Mouse (Mus musculus) MEL (cell line): ENCODE measurements around the gene Slc7a11. TPM values are rescaled to one million over a fixed set of nuclear protein-coding genes. Genes with fewer than 3 reads are reported as not detected.

Experiments used
- DNase-seq: peaks from one replicate; pipeline ENCODE4 v3.0.0; 2011; ENCODE audit warnings: low read depth, low spot score
- H3K27ac ChIP-seq: 2 replicates; pipeline ENCODE4 v1.5.1; 2012; ENCODE audit warnings: low read depth, mild to moderate bottlenecking, control low read depth, low read length, moderate library complexity; ENCODE audit not compliant: control insufficient read depth
- H3K27me3 ChIP-seq, 2 experiments: fragments of 150-350 bp in 1 of 2; sonication (generic) in 1 of 2; 2 replicates each; pipeline ENCODE4 v1.6.1; 2012; ENCODE audit warnings: low read length in 2 of 2, mild to moderate bottlenecking in 2 of 2, improper control_type of control experiment in 1 of 2, moderate library complexity in 1 of 2; ENCODE audit not compliant: insufficient read depth in 2 of 2, control insufficient read depth in 1 of 2
- H3K36me3 ChIP-seq, 2 experiments: 2 replicates each; pipeline ENCODE4 v1.6.1; 2012 to 2014; ENCODE audit warnings: low read length in 2 of 2, improper control_type of control experiment in 1 of 2, inconsistent platforms in 1 of 2, mild to moderate bottlenecking in 1 of 2; ENCODE audit not compliant: insufficient read depth in 2 of 2, control insufficient read depth in 1 of 2
- H3K4me1 ChIP-seq, 2 experiments: fragments of 150-350 bp in 1 of 2; sonication (generic) in 1 of 2; 2 replicates each; pipeline ENCODE4 v1.6.1; 2012; ENCODE audit warnings: low read length in 2 of 2, improper control_type of control experiment in 1 of 2, mild to moderate bottlenecking in 1 of 2; ENCODE audit not compliant: insufficient read depth in 2 of 2, control insufficient read depth in 1 of 2
- H3K4me3 ChIP-seq, 2 experiments: fragments of 150-350 bp in 1 of 2; sonication (generic) in 1 of 2; 2 replicates each; pipeline ENCODE4 v1.5.1; 2012; ENCODE audit warnings: low read depth in 2 of 2, low read length in 2 of 2, mild to moderate bottlenecking in 2 of 2, moderate library complexity in 2 of 2, control low read depth in 1 of 2, improper control_type of control experiment in 1 of 2; ENCODE audit not compliant: control insufficient read depth in 1 of 2, insufficient read depth in 1 of 2
- H3K79me2 ChIP-seq: 2 replicates; pipeline ENCODE4 v1.6.1; 2012; ENCODE audit warnings: mild to moderate bottlenecking, low read length, moderate library complexity; ENCODE audit not compliant: control insufficient read depth, poor library complexity, insufficient read depth
- H3K9ac ChIP-seq: 2 replicates; pipeline ENCODE4 v1.6.1; 2012; ENCODE audit warnings: low read depth, mild to moderate bottlenecking, control low read depth, low read length, moderate library complexity; ENCODE audit not compliant: control insufficient read depth, poor library complexity, severe bottlenecking
- H3K9me3 ChIP-seq: fragments of 150-350 bp; sonication (generic); replicated peaks from 2 replicates; pipeline ENCODE4 v1.6.1; 2012; ENCODE audit warnings: mild to moderate bottlenecking, low read length, improper control_type of control experiment, moderate library complexity; ENCODE audit not compliant: insufficient read depth
- BHLHE40 ChIP-seq: IDR thresholded peaks from 2 replicates; pipeline ENCODE4 v1.6.1; 2012; ENCODE audit warnings: low read depth, mild to moderate bottlenecking, inconsistent platforms, low read length, improper control_type of control experiment, borderline replicate concordance
- CHD2 ChIP-seq: IDR thresholded peaks from 2 replicates; pipeline ENCODE4 v1.6.1; 2011; ENCODE audit warnings: low read length, improper control_type of control experiment
- CTCF ChIP-seq, 3 experiments: IDR thresholded peaks in 2 of 3; conservative IDR thresholded peaks in 1 of 3; 2 replicates each; pipeline ENCODE4 v1.5.1; 2011 to 2012; ENCODE audit warnings: low read length in 3 of 3, low read depth in 2 of 3, mild to moderate bottlenecking in 2 of 3, improper control_type of control experiment in 1 of 3, inconsistent platforms in 1 of 3, mixed read lengths in 1 of 3, moderate library complexity in 1 of 3; ENCODE audit not compliant: control insufficient read depth in 1 of 3, insufficient read depth in 1 of 3, poor library complexity in 1 of 3, severe bottlenecking in 1 of 3
- ELF1 ChIP-seq: IDR thresholded peaks from 2 replicates; pipeline ENCODE4 v1.6.1; 2014; ENCODE audit warnings: low read depth, mild to moderate bottlenecking, inconsistent platforms, low read length, improper control_type of control experiment, moderate library complexity
- EP300 ChIP-seq, 2 experiments: IDR thresholded peaks; 2 replicates each; pipeline ENCODE4 v1.6.1; 2011; ENCODE audit warnings: improper control_type of control experiment in 2 of 2, low read length in 2 of 2, low read depth in 1 of 2, mild to moderate bottlenecking in 1 of 2
- ETS1 ChIP-seq: IDR thresholded peaks from 2 replicates; pipeline ENCODE4 v1.6.1; 2012; ENCODE audit warnings: low read depth, mild to moderate bottlenecking, inconsistent platforms, low read length, improper control_type of control experiment, moderate library complexity
- GABPA ChIP-seq: IDR thresholded peaks from 2 replicates; pipeline ENCODE4 v1.6.1; 2012; ENCODE audit warnings: low read depth, mild to moderate bottlenecking, inconsistent platforms, low read length, improper control_type of control experiment, moderate library complexity
- HCFC1 ChIP-seq: IDR thresholded peaks from 2 replicates; pipeline ENCODE4 v1.6.1; 2012; ENCODE audit warnings: low read depth, mild to moderate bottlenecking, inconsistent platforms, low read length, improper control_type of control experiment, moderate library complexity
- JUND ChIP-seq: IDR thresholded peaks from 2 replicates; pipeline ENCODE4 v1.6.1; 2011; ENCODE audit warnings: low read depth, mild to moderate bottlenecking, improper control_type of control experiment, low read length
- KAT2A ChIP-seq: conservative IDR thresholded peaks from 2 replicates; pipeline ENCODE4 v1.6.1; 2012; ENCODE audit warnings: low read depth, low read length, improper control_type of control experiment, inconsistent platforms
- MAFK ChIP-seq: IDR thresholded peaks from 2 replicates; pipeline ENCODE4 v1.6.1; 2011; ENCODE audit warnings: low read depth, mild to moderate bottlenecking, low read length, improper control_type of control experiment, borderline replicate concordance
- MYC ChIP-seq: IDR thresholded peaks from 2 replicates; pipeline ENCODE4 v1.6.1; 2011; ENCODE audit warnings: low read depth, mild to moderate bottlenecking, low read length, improper control_type of control experiment, moderate library complexity
- POLR2AphosphoS2 ChIP-seq: IDR thresholded peaks from 2 replicates; pipeline ENCODE4 v1.6.1; 2011; ENCODE audit warnings: low read length, improper control_type of control experiment
- RAD21 ChIP-seq: IDR thresholded peaks from 2 replicates; pipeline ENCODE4 v1.6.1; 2011; ENCODE audit warnings: mild to moderate bottlenecking, low read depth, low read length, improper control_type of control experiment
- RCOR1 ChIP-seq: IDR thresholded peaks from 2 replicates; pipeline ENCODE4 v1.6.1; 2012; ENCODE audit warnings: low read depth, mild to moderate bottlenecking, inconsistent platforms, low read length, improper control_type of control experiment
- SIN3A ChIP-seq: IDR thresholded peaks from 2 replicates; pipeline ENCODE4 v1.6.1; 2012; ENCODE audit warnings: low read length, improper control_type of control experiment, inconsistent platforms
- SMC3 ChIP-seq: IDR thresholded peaks from 2 replicates; pipeline ENCODE4 v1.6.1; 2011; ENCODE audit warnings: low read depth, low read length, improper control_type of control experiment
- TAL1 ChIP-seq: IDR thresholded peaks from 2 replicates; pipeline ENCODE4 v1.6.1; 2012; ENCODE audit warnings: mild to moderate bottlenecking, inconsistent platforms, low read length, moderate library complexity, mixed read lengths
- UBTF ChIP-seq: IDR thresholded peaks from 2 replicates; pipeline ENCODE4 v1.6.1; 2012; ENCODE audit warnings: low read depth, mild to moderate bottlenecking, inconsistent platforms, low read length, improper control_type of control experiment, moderate library complexity, borderline replicate concordance; ENCODE audit not compliant: insufficient read depth
- ZKSCAN1 ChIP-seq: IDR thresholded peaks from 2 replicates; pipeline ENCODE4 v1.6.1; 2012; ENCODE audit warnings: low read depth, mild to moderate bottlenecking, inconsistent platforms, low read length, improper control_type of control experiment, moderate library complexity
- polyA plus RNA-seq, 2 experiments: library from polyadenylated mRNA; stranded (reverse) in 1 of 2; unstranded in 1 of 2; fragments of >175 nt in 1 of 2; fragments of >200 nt in 1 of 2; gene quantifications; 2 replicates each; pipeline versions ENCODE4 v1.2.1 to v1.2.4; 2012; ENCODE audit warnings: low replicate concordance in 2 of 2, low read depth in 1 of 2; ENCODE audit not compliant: insufficient read length in 2 of 2, insufficient read depth in 1 of 2, missing spikeins in 1 of 2
- total RNA-seq: library from RNA; depleted of rRNA; stranded (reverse); fragments of 300-350 nt; gene quantifications from 2 replicates; pipeline ENCODE4 v1.2.3, GENCODE M21; 2012

Slc7a11 gene
- total and polyA plus RNA-seq, 3 experiments: 0.69 to 3.3 TPM; not detected in 1

DNA sequence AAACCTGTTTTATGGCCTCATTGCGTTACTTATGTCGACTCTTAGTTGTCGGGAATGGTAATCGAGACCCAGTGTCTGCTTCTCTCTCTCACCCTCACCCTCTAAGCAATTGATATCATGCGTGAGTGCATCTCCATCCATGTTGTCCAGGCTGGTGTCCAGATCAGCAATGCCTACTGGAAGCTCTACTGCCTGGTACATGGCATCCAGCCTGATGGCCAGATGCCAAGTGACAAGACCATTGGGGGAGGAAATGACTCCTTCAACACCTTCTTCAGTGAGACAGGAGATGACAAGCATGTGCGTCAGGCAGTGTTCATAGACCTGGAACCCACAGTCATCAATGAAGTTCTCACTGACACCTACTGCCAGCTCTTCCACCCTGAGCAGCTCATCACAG, 73.6 kb downstream of the Slc7a11 start:
- TF ChIP-seq MYC: no peak
- TF ChIP-seq CTCF (IDR thresholded peaks at IDR 0.05 in 2 of 3, conservative IDR thresholded peaks at IDR 0.05 in 1 of 3; ENCODE audit: control insufficient read depth in 1 of 3, insufficient read depth in 1 of 3, low read depth in 2 of 3, low read length in 3 of 3, poor library complexity in 1 of 3, severe bottlenecking in 1 of 3): no peak
- TF ChIP-seq POLR2AphosphoS2: no peak
- TF ChIP-seq ZKSCAN1: no peak
- no peak for TF ChIP-seq GABPA
- no peak for TF ChIP-seq ETS1
- TF ChIP-seq SMC3: no peak
- TF ChIP-seq EP300 (IDR thresholded peaks at IDR 0.05; ENCODE audit: low read depth in 1 of 2, low read length in 2 of 2): no peak
- TF ChIP-seq JUND: no peak
- TF ChIP-seq UBTF: no peak
- TF ChIP-seq ELF1: no peak
- TF ChIP-seq KAT2A: no peak
- TF ChIP-seq SIN3A: no peak
- no peak for TF ChIP-seq TAL1
- no peak for TF ChIP-seq RAD21
- no peak overlapping the region for H3K27ac ChIP-seq
- DNase-seq: no peak
- no peaks in the 10 kb centered on the region for H3K79me2 ChIP-seq
- H3K36me3 ChIP-seq: no peaks in the 10 kb centered on the region; a peak in 1 of 4 replicates
- H3K27me3 ChIP-seq: no peaks in the 10 kb centered on the region
- H3K9ac ChIP-seq: no peak overlapping the region
- H3K4me3 ChIP-seq: no peak overlapping the region
- H3K9me3 ChIP-seq: no peaks in the 10 kb centered on the region
- H3K4me1 ChIP-seq: no peaks in the 10 kb centered on the region

DNA sequence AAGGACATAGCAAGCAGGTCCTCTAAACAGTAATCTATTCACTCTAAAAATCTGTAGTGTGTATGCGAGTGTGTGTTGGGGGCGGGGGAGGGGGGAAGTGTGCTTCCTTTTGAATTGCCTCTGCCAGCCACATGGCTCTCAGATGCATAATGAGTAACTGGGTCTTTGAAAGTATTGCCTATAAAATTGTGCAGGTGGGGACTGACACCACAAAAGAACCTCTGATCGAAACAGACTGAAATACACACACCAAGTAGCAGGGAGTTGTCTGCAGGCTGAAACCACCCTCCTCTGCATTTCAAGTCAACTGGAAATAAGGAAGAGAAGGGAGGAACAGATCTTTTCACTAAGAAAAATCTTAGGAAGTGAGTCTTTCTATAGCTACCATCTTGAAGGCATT, 76.2 kb downstream of the Slc7a11 start:
- Histone ChIP-seq H3K27me3 (no peaks in the 10 kb centered on the region), H3K4me3 (no peak overlapping the region)
- TF ChIP-seq GABPA (no peak), RCOR1 (no peak), HCFC1 (no peak), SIN3A (no peak), CTCF (IDR thresholded peaks at IDR 0.05 in 2 of 3, conservative IDR thresholded peaks at IDR 0.05 in 1 of 3; ENCODE audit: control insufficient read depth in 1 of 3, insufficient read depth in 1 of 3, low read depth in 2 of 3, low read length in 3 of 3, poor library complexity in 1 of 3, severe bottlenecking in 1 of 3) (no peak), MAFK (no peak), BHLHE40 (no peak), CHD2 (no peak)

More for the DNA sequence above, 76.2 kb downstream of the Slc7a11 start:
- Histone ChIP-seq H3K9ac (no peak overlapping the region), H3K79me2 (no peaks in the 10 kb centered on the region), H3K9me3 (no peaks in the 10 kb centered on the region), H3K36me3 (no peaks in the 10 kb centered on the region; a peak in 1 of 4 replicates), H3K27ac (no peak overlapping the region), H3K4me1 (no peaks in the 10 kb centered on the region)
- no peak for DNase-seq
